Mouse (Mus musculus): Measurements from ENCODE around the gene Ubash3a. TPM values are rescaled to one million over a fixed set of nuclear protein-coding genes. Genes with fewer than 3 reads are reported as not detected.

Gene Ubash3a
- polyA plus RNA-seq, 1 experiment from 2014 or later: 8.3 TPM

DNA sequence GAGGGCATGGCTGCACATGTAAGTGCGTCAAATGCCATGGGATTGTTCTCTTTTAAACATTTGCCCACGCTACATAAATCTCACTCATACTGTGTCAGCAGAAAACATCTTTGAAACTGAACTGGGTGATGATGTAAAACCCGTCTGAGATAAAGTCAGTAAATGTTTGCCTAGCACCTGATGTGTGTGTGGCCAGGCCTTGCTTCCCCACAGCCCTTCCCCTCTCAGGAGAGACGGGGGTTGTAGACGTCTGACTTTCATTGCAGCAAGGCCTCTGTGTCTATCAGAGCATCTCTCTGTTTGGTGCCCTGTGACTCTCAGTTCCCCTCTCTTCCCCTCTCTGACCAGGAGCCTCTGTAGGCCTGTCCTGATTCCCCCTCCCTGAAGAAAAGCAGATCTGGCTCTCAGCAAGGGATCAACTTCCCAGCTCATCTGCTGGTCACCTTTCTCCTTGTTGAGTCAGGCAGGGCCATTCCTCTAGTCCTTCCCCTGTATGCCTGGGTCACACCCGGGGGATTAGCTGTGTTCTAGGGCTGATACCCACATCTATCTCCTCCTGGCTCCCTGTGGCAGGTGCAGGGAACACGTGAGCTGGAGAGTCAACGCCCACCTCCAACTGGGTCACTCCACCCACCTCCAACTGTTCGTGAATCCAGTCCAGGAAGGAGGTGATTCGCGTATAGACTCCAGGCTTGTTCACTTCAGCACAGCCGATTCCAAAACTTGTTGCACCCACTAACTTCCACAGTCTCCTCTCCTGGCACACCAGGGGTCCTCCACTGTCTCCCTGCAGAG, 24.3 kb upstream of the Ubash3a start:
- Histone ChIP-seq H3K36me3 (ENCODE audit: control insufficient read depth, insufficient read depth) (no peaks in the 10 kb centered on the region), H3K9me3 (replicated peaks; ENCODE audit: control insufficient read depth, low read length) (no peaks in the 10 kb centered on the region), H3K4me2 (ENCODE audit: low read depth, low read length) (no peak overlapping the region), H3K27me3 (ENCODE audit: control insufficient read depth, insufficient read depth, low read length) (no peaks in the 10 kb centered on the region), H3K4me3 (ENCODE audit: low read length) (no peak overlapping the region), H3K4me1 (ENCODE audit: control insufficient read depth, insufficient read depth, low read length) (no peaks in the 10 kb centered on the region), H3K9ac (ENCODE audit: low read length) (no peak overlapping the region), H3K27ac (ENCODE audit: low read length) (no peak overlapping the region)
- ATAC-seq (replicated peaks; ENCODE audit: extremely low read depth, insufficient read depth, low FRiP score): no peak
- 61% methylated on average over 12 of the region's 12 CpGs for WGBS

DNA sequence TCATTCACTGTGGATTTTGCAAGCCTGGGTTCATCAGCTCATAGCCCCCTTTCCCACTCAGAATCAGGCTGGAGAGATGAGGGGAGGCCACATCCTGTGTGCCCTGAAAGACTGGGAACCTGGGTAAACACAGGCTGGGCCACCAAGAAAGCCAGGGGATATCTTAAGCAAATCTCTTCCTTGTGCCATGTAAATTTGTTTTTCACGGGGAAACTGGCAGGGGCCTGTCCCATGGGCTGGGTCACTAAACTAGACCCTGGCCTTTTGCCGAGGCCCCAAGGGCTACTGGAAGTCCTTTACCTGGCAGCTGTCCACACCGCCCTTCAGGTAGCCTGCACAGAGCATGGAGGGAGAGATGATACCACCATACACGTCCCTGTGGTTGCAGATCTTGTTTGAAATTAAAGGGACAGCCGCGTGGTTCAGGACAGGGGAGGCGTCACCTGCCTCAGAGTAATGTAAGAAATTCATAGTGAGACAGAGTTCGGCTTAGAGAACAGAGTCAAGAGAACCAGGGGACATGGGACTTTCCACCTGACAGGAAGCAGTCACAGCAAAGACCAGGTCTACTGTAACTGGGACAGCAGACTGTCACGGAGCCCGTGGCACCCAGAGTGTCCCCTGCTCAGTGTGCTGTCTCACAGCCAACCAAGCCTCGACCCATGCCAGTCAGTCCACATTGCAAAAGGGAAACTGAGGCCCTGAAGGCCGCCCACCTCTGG, 23.2 kb upstream of the Ubash3a start:
- H3K27me3 ChIP-seq (ENCODE audit: control insufficient read depth, insufficient read depth, low read length): no peaks in the 10 kb centered on the region
- 76% methylated on average over 12 of the region's 12 CpGs for WGBS
- no peak overlapping the region for H3K4me2 ChIP-seq (ENCODE audit: low read depth, low read length)
- no peak for ATAC-seq (replicated peaks; ENCODE audit: extremely low read depth, insufficient read depth, low FRiP score)
- no peaks in the 10 kb centered on the region for H3K9me3 ChIP-seq (replicated peaks; ENCODE audit: control insufficient read depth, low read length)
- no peak overlapping the region for H3K9ac ChIP-seq (ENCODE audit: low read length)
- H3K4me3 ChIP-seq (ENCODE audit: low read length): no peak overlapping the region
- no peak overlapping the region for H3K27ac ChIP-seq (ENCODE audit: low read length)
- H3K4me1 ChIP-seq (ENCODE audit: control insufficient read depth, insufficient read depth, low read length): no peaks in the 10 kb centered on the region
- H3K36me3 ChIP-seq (ENCODE audit: control insufficient read depth, insufficient read depth): no peaks in the 10 kb centered on the region

GRCm38 (mm10) chr17:31187370-31187769, 20.3 kb upstream of the Ubash3a start:
- Histone ChIP-seq H3K36me3 (ENCODE audit: control insufficient read depth, insufficient read depth) (no peaks in the 10 kb centered on the region), H3K9ac (ENCODE audit: low read length) (no peak overlapping the region), H3K4me3 (ENCODE audit: low read length) (no peak overlapping the region), H3K27ac (ENCODE audit: low read length) (no peak overlapping the region), H3K27me3 (ENCODE audit: control insufficient read depth, insufficient read depth, low read length) (no peaks in the 10 kb centered on the region), H3K9me3 (replicated peaks; ENCODE audit: control insufficient read depth, low read length) (no peaks in the 10 kb centered on the region), H3K4me2 (ENCODE audit: low read depth, low read length) (no peak overlapping the region), H3K4me1 (ENCODE audit: control insufficient read depth, insufficient read depth, low read length) (no peaks in the 10 kb centered on the region)
- ATAC-seq (replicated peaks; ENCODE audit: extremely low read depth, insufficient read depth, low FRiP score): no peak
- WGBS: 23% methylated on average over 4 of the region's 4 CpGs

DNA sequence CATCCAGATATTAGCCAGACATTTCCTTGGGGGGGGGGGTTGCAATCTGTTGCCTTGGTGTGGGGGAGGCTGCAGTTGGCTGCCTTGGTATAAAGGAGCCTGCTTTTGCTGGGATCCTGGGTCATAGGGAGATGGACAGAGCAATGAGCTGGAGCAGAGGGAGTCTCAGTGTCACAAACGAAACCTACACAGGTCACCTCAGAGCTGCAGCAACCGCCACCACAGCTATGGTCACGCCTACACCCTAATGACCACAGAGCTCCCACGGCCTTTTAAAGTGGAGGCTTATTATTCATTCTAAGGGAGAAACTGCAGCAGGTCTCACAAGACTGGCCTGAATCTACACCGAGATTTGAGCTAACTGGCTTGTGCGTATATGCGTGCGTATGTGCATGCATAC, 15.8 kb upstream of the Ubash3a start:
- Histone ChIP-seq H3K27ac (ENCODE audit: low read length) (no peak overlapping the region), H3K4me2 (ENCODE audit: low read depth, low read length) (no peak overlapping the region), H3K4me3 (ENCODE audit: low read length) (no peak overlapping the region), H3K36me3 (ENCODE audit: control insufficient read depth, insufficient read depth) (no peaks in the 10 kb centered on the region), H3K4me1 (ENCODE audit: control insufficient read depth, insufficient read depth, low read length) (no peaks in the 10 kb centered on the region), H3K27me3 (ENCODE audit: control insufficient read depth, insufficient read depth, low read length) (no peaks in the 10 kb centered on the region), H3K9me3 (replicated peaks; ENCODE audit: control insufficient read depth, low read length) (no peaks in the 10 kb centered on the region), H3K9ac (ENCODE audit: low read length) (no peak overlapping the region)
- WGBS: 78% methylated on average over 8 of the region's 8 CpGs
- no peak for ATAC-seq (replicated peaks; ENCODE audit: extremely low read depth, insufficient read depth, low FRiP score)

DNA sequence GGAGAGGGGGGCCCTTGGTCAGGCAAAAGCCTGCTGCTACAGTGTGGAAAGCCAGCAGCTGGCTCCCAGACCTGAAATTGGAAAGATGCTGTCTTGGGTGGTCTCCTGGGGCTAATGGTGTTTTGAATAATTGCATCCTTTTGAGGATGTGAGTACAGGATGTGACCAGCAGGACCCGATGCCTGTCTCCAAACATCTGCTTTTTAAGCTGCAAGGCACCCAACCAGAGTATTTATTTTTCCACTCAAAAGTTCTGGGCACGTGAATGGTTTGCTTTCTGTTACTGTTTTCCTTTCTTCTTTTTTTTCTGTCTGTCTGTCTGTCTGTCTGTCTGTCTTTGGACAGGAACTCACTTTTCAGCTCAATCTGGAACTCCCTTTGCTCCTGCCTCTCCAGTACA, 15.0 kb upstream of the Ubash3a start:
- no peak for ATAC-seq (replicated peaks; ENCODE audit: extremely low read depth, insufficient read depth, low FRiP score)
- Histone ChIP-seq H3K36me3 (ENCODE audit: control insufficient read depth, insufficient read depth) (no peaks in the 10 kb centered on the region), H3K4me3 (ENCODE audit: low read length) (no peak overlapping the region), H3K27ac (ENCODE audit: low read length) (no peak overlapping the region), H3K4me1 (ENCODE audit: control insufficient read depth, insufficient read depth, low read length) (no peaks in the 10 kb centered on the region), H3K27me3 (ENCODE audit: control insufficient read depth, insufficient read depth, low read length) (no peaks in the 10 kb centered on the region), H3K4me2 (ENCODE audit: low read depth, low read length) (no peak overlapping the region), H3K9ac (ENCODE audit: low read length) (no peak overlapping the region), H3K9me3 (replicated peaks; ENCODE audit: control insufficient read depth, low read length) (no peaks in the 10 kb centered on the region)
- 48% methylated on average over 2 of the region's 2 CpGs for WGBS

GRCm38 (mm10) chr17:31193360-31193759, 14.3 kb upstream of the Ubash3a start:
- Histone ChIP-seq H3K27ac (ENCODE audit: low read length) (no peak overlapping the region), H3K27me3 (ENCODE audit: control insufficient read depth, insufficient read depth, low read length) (no peaks in the 10 kb centered on the region), H3K4me3 (ENCODE audit: low read length) (no peak overlapping the region), H3K9ac (ENCODE audit: low read length) (no peak overlapping the region), H3K36me3 (ENCODE audit: control insufficient read depth, insufficient read depth) (no peaks in the 10 kb centered on the region), H3K9me3 (replicated peaks; ENCODE audit: control insufficient read depth, low read length) (no peaks in the 10 kb centered on the region), H3K4me2 (ENCODE audit: low read depth, low read length) (no peak overlapping the region), H3K4me1 (ENCODE audit: control insufficient read depth, insufficient read depth, low read length) (no peaks in the 10 kb centered on the region)
- ATAC-seq (replicated peaks; ENCODE audit: extremely low read depth, insufficient read depth, low FRiP score): no peak
- 76% methylated on average over 9 of the region's 9 CpGs for WGBS

DNA sequence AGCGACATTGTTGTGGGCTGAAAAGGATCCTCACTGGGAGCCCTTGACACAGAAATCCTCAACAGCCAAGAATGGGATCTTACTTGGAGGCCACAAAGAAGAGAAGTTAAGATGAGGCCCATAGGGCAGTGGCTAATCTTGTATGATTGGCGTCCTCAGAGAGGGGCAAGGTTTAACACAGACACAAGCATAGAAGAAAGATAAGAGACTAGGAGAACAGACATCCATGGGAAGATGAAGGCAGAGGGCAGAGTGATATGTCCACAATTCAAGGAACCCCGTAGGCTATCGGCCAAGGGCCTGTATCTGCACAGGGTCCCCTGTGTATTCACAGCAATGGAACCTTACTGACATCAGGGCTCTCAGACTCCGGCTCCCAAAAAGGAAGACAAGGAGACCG, 12.5 kb upstream of the Ubash3a start:
- Histone ChIP-seq H3K9ac (ENCODE audit: low read length) (no peak overlapping the region), H3K9me3 (replicated peaks; ENCODE audit: control insufficient read depth, low read length) (no peaks in the 10 kb centered on the region), H3K4me3 (ENCODE audit: low read length) (no peak overlapping the region), H3K27ac (ENCODE audit: low read length) (no peak overlapping the region), H3K27me3 (ENCODE audit: control insufficient read depth, insufficient read depth, low read length) (no peaks in the 10 kb centered on the region), H3K4me2 (ENCODE audit: low read depth, low read length) (no peak overlapping the region), H3K36me3 (ENCODE audit: control insufficient read depth, insufficient read depth) (no peaks in the 10 kb centered on the region), H3K4me1 (ENCODE audit: control insufficient read depth, insufficient read depth, low read length) (no peaks in the 10 kb centered on the region)
- ATAC-seq (replicated peaks; ENCODE audit: extremely low read depth, insufficient read depth, low FRiP score): no peak
- WGBS: 78% methylated on average over 6 of the region's 6 CpGs

DNA sequence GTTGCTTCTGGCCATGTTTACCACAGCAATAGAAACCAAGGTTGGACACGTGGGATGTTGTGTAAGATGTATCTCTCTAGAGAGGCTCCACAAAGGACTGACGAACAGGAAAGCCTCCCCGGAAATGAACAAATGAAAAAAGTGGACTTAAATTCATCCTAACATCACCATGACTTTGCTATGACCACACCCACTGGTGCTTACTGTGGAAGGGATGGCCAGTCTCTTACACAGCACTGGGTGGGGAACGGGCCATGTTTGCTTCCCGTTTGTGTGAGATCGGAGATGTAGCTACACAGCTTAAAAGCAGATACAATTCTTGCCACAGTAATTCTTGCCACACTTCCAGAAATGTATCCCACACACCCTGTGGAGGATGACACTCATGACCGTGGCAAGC, 11.4 kb upstream of the Ubash3a start:
- no peaks in the 10 kb centered on the region for H3K27me3 ChIP-seq (ENCODE audit: control insufficient read depth, insufficient read depth, low read length)
- ATAC-seq (replicated peaks; ENCODE audit: extremely low read depth, insufficient read depth, low FRiP score): no peak
- H3K9ac ChIP-seq (ENCODE audit: low read length): no peak overlapping the region
- no peak overlapping the region for H3K27ac ChIP-seq (ENCODE audit: low read length)
- H3K4me3 ChIP-seq (ENCODE audit: low read length): no peak overlapping the region
- WGBS: 84% methylated on average over 7 of the region's 7 CpGs
- no peak overlapping the region for H3K4me2 ChIP-seq (ENCODE audit: low read depth, low read length)
- H3K36me3 ChIP-seq (ENCODE audit: control insufficient read depth, insufficient read depth): no peaks in the 10 kb centered on the region
- no peaks in the 10 kb centered on the region for H3K4me1 ChIP-seq (ENCODE audit: control insufficient read depth, insufficient read depth, low read length)
- H3K9me3 ChIP-seq (replicated peaks; ENCODE audit: control insufficient read depth, low read length): no peaks in the 10 kb centered on the region

DNA sequence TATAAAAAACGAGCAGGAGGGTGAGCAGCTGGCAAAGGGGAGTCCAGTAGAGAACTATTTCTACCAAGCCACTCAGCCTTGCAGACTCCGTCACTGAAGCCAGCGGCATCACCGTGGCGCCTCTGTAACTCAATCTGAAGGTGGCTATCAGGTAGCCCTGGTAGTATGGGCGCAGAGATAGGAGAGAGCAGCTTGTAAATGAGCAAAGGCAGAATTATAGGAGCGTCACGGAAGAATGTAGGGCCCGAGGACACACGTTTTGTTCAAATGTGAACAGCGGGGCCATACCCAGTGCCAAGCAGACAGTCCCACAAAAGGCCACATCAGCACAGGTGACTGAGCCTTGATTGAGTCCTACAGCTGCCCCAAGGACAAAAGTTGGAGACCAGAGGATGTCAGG, 8.8 kb upstream of the Ubash3a start, which contains the start of gene Tmprss3:
Tmprss3 (minus strand) TSS at position 101 of the 400 bp plus-strand sequence.
- no peak for ATAC-seq (replicated peaks; ENCODE audit: extremely low read depth, insufficient read depth, low FRiP score)
- Histone ChIP-seq H3K4me2 (ENCODE audit: low read depth, low read length) (no peak within 1 kb of the TSS), H3K4me3 (ENCODE audit: low read length) (no peak within 1 kb of the TSS), H3K36me3 (ENCODE audit: control insufficient read depth, insufficient read depth) (no peaks in the 10 kb centered on the region), H3K9me3 (replicated peaks; ENCODE audit: control insufficient read depth, low read length) (no peaks in the 10 kb centered on the region), H3K9ac (ENCODE audit: low read length) (no peak within 1 kb of the TSS), H3K4me1 (ENCODE audit: control insufficient read depth, insufficient read depth, low read length) (no peaks in the 10 kb centered on the region), H3K27ac (ENCODE audit: low read length) (no peak within 1 kb of the TSS), H3K27me3 (ENCODE audit: control insufficient read depth, insufficient read depth, low read length) (no peaks in the 10 kb centered on the region)
- 83% methylated on average over 11 of the region's 11 CpGs for WGBS

Measured in heart, embryonic 16.5 days (tissue).